Mouse (Mus musculus): ENCODE data around the gene Chchd1.

GRCm38 (mm10) chr14:20700362-20700761 lies 2.4 kb upstream of the Chchd1 start:
- no peak for TF ChIP-seq CTCF (IDR thresholded peaks at IDR 0.05; ENCODE audit: low read depth)
- TF ChIP-seq EP300 (IDR thresholded peaks at IDR 0.05; ENCODE audit: low read depth) = no peak

Measured in liver, postnatal 0 days (tissue).